Mouse (Mus musculus) liver, postnatal 0 days (tissue): ENCODE results near the gene Scp2. TPM values are rescaled to one million over a fixed set of nuclear protein-coding genes. Genes with fewer than 3 reads are reported as not detected.

Source experiments
- ATAC-seq: fragments of 200-750 bp; cut with Nextera tagmentation; 2 replicates; pipeline ENCODE4 v1.8.0; 2017; ENCODE audit warnings: mild to moderate bottlenecking, moderate library complexity
- DNase-seq: peaks from one replicate; pipeline ENCODE4 v3.0.0-alpha.2; 2016
- H3K27ac ChIP-seq: fragments of 300-500 bp; sonication (generic); 2 replicates; pipeline ENCODE4 v1.5.1; 2014; ENCODE audit warnings: antibody characterized with exemption, moderate library complexity, mild to moderate bottlenecking, low read depth
- H3K27me3 ChIP-seq: fragments of 300-500 bp; sonication (generic); 2 replicates; pipeline ENCODE4 v1.6.1; 2014; ENCODE audit warnings: low read length, control low read depth, mixed read lengths; ENCODE audit not compliant: insufficient read depth
- H3K36me3 ChIP-seq: fragments of 300-500 bp; sonication (generic); replicated peaks from 2 replicates; pipeline ENCODE4 v1.6.1; 2014; ENCODE audit warnings: mild to moderate bottlenecking, control low read depth, low read length, moderate library complexity, mixed read lengths; ENCODE audit not compliant: insufficient read depth
- H3K4me1 ChIP-seq: fragments of 300-500 bp; sonication (generic); 2 replicates; pipeline ENCODE4 v1.6.1; 2014; ENCODE audit warnings: antibody characterized with exemption, mild to moderate bottlenecking, control low read depth; ENCODE audit not compliant: insufficient read depth
- H3K4me2 ChIP-seq: fragments of 300-500 bp; sonication (generic); 2 replicates; pipeline ENCODE4 v1.6.1; 2014; ENCODE audit warnings: low read depth, mild to moderate bottlenecking, low read length, moderate library complexity, mixed read lengths
- H3K4me3 ChIP-seq: fragments of 300-500 bp; sonication (generic); 2 replicates; pipeline ENCODE4 v1.5.1; 2014; ENCODE audit warnings: low read depth, low read length
- H3K9ac ChIP-seq: fragments of 300-500 bp; sonication (generic); replicated peaks from 2 replicates; pipeline ENCODE4 v1.6.1; 2014; ENCODE audit warnings: mild to moderate bottlenecking, moderate library complexity
- H3K9me3 ChIP-seq: fragments of 300-500 bp; sonication (generic); 2 replicates; pipeline ENCODE4 v1.6.1; 2016; ENCODE audit warnings: mild to moderate bottlenecking, control low read depth, low read length, mixed read lengths
- CTCF ChIP-seq: sonication (generic); IDR thresholded peaks from 2 replicates; pipeline ENCODE4 v1.5.1; 2016; ENCODE audit warnings: antibody characterized with exemption, low read depth
- EP300 ChIP-seq: IDR thresholded peaks from 2 replicates; pipeline ENCODE4 v1.6.1; 2016; ENCODE audit warnings: antibody characterized with exemption, low read depth, mild to moderate bottlenecking
- WGBS: fragments of 180-500 bp; shearing (Covaris S2); extraction: QIAGEN DNeasy Blood & Tissue Kit; methylation state at CpG from one replicate; pipeline ENCODE4 v1.1.7; 2014; ENCODE audit not compliant: insufficient replicate concordance; 5-methylcytosine and 5-hydroxymethylcytosine counted together
- polyA plus RNA-seq: library from polyadenylated mRNA; unstranded; fragments of >200 nt; fragmentation: Nextera tagmentation; extraction: Ambion mirVana; gene quantifications from 2 replicates; pipeline ENCODE4 v1.2.1, GENCODE M21; 2015

The Scp2 gene
- polyA plus RNA-seq, 1 experiment from 2014 or later, result 1,508 TPM

- Histone ChIP-seq H3K36me3 (peaks cover 87% of the 10 kb centered on the region), H3K27ac (no peak overlapping the region), H3K9ac (no peak overlapping the region), H3K4me1 (no peaks in the 10 kb centered on the region), H3K4me3 (no peak overlapping the region), H3K27me3 (no peaks in the 10 kb centered on the region), H3K4me2 (no peak overlapping the region), H3K9me3 (no peaks in the 10 kb centered on the region)
- ATAC-seq (peak; percentile 16; the same call in 1 of the 2 replicates), DNase-seq (no peak)
- WGBS, result 83% methylated on average over 10 of the region's 10 CpGs
- TF ChIP-seq EP300 (no peak), CTCF (no peak)
These were observed 93.0 kb downstream of the Scp2 start for GRCm38 (mm10) chr4:108051687-108052274.

GRCm38 (mm10) chr4:108046136-108046535 lies 98.7 kb downstream of the Scp2 start:
- 85% methylated on average over 8 of the region's 8 CpGs for WGBS
- no peak for DNase-seq
- no peak overlapping the region for H3K9ac ChIP-seq

GRCm38 (mm10) chr4:108045136-108046107 lies 99.4 kb downstream of the Scp2 start:
- DNase-seq, result no peak
- no peak overlapping the region for H3K9ac ChIP-seq
- ATAC-seq, result no peak
- no peak overlapping the region for H3K4me2 ChIP-seq
- H3K36me3 ChIP-seq, result peaks cover 63% of the 10 kb centered on the region
- H3K27ac ChIP-seq, result no peak overlapping the region
- no peak for TF ChIP-seq CTCF
- TF ChIP-seq EP300, result no peak
- H3K9me3 ChIP-seq, result no peaks in the 10 kb centered on the region
- H3K27me3 ChIP-seq, result no peaks in the 10 kb centered on the region
- H3K4me1 ChIP-seq, result no peaks in the 10 kb centered on the region
- WGBS, result 85% methylated on average over 19 of the region's 19 CpGs
- H3K4me3 ChIP-seq, result no peak overlapping the region

More at GRCm38 (mm10) chr4:108046136-108046535, 98.7 kb downstream of the Scp2 start:
- TF ChIP-seq CTCF (no peak), EP300 (no peak)
- Histone ChIP-seq H3K4me1 (no peaks in the 10 kb centered on the region), H3K27me3 (no peaks in the 10 kb centered on the region), H3K27ac (no peak overlapping the region), H3K4me3 (no peak overlapping the region), H3K4me2 (no peak overlapping the region), H3K36me3 (peaks cover 70% of the 10 kb centered on the region), H3K9me3 (no peaks in the 10 kb centered on the region)
- no peak for ATAC-seq

GRCm38 (mm10) chr4:108037027-108037426 lies 107.8 kb downstream of the Scp2 start:
- Histone ChIP-seq H3K4me1 (no peaks in the 10 kb centered on the region), H3K9ac (no peak overlapping the region), H3K27me3 (peaks cover 13% of the 10 kb centered on the region), H3K36me3 (0 out of 2 replicates have a peak, but pooled peaks cover 5% of the 10 kb centered on the region), H3K27ac (no peak overlapping the region), H3K4me3 (no peak overlapping the region), H3K9me3 (no peaks in the 10 kb centered on the region), H3K4me2 (no peak overlapping the region)
- TF ChIP-seq EP300 (no peak), CTCF (no peak)
- ATAC-seq (no peak), DNase-seq (no peak)
- WGBS, result 79% methylated on average over 8 of the region's 8 CpGs

GRCm38 (mm10) chr4:108033041-108033764 lies 111.6 kb downstream of the Scp2 start:
- H3K9ac ChIP-seq, result no peak overlapping the region
- no peaks in the 10 kb centered on the region for H3K9me3 ChIP-seq
- no peak overlapping the region for H3K27ac ChIP-seq
- peaks cover 41% of the 10 kb centered on the region for H3K27me3 ChIP-seq
- no peaks in the 10 kb centered on the region for H3K36me3 ChIP-seq
- H3K4me2 ChIP-seq, result no peak overlapping the region
- peaks cover 3% of the 10 kb centered on the region; the same call in 1 of the 2 replicates for H3K4me1 ChIP-seq
- DNase-seq, result no peak
- no peak for ATAC-seq
- no peak for TF ChIP-seq EP300
- TF ChIP-seq CTCF, result no peak
- WGBS, result 76% methylated on average over 8 of the region's 8 CpGs
- H3K4me3 ChIP-seq, result no peak overlapping the region
